ENCODE assay signal across 26 mouse cellular contexts in genomic region chr2:28767041-28767440, GRCm38 (mm10).
DNase-seq lines count a peak whose midpoint lies in the region; ATAC-seq and TF ChIP-seq lines count a peak whose summit lies in the region.
"Had no signal": no experiment of that assay in that cellular context is flagged by ENCODE, and none has a peak within 500 bp of the region (broad histone marks: within the 10 kb centered on the region; RNA-seq: fewer than 3 reads in every experiment).

No protein-coding gene starts in this region.

- no peak for TF ChIP-seq CTCF in midbrain, postnatal 0 days (IDR thresholded peaks at IDR 0.05)
- no peak for TF ChIP-seq CTCF in heart, adult 2 months (IDR thresholded peaks at IDR 0.05)

- no peak for TF ChIP-seq EP300 in heart, adult 2 months (IDR thresholded peaks at IDR 0.05; ENCODE audit: insufficient read depth, low read depth, low read length)

- peaks cover 16% of the 10 kb centered on the region for H3K4me1 ChIP-seq in liver, embryonic 13.5 days (replicated peaks)
- H3K4me1 ChIP-seq in midbrain, embryonic 16.5 days (ENCODE audit: control insufficient read depth, insufficient read depth, low read length), result 0 out of 2 replicates have a peak, but pooled peaks cover 3% of the 10 kb centered on the region
- no peaks in the 10 kb centered on the region for H3K4me1 ChIP-seq in midbrain, postnatal 0 days (ENCODE audit: insufficient read depth, low read length)
- peaks cover 3% of the 10 kb centered on the region for H3K4me1 ChIP-seq in heart, adult 2 months (ENCODE audit: control insufficient read depth, insufficient read depth, low read length)

- ATAC-seq in liver, embryonic 13.5 days (ENCODE audit: low read depth), result peak; percentile 51
- no peak for ATAC-seq in midbrain, embryonic 16.5 days
- no peak for ATAC-seq in midbrain, postnatal 0 days (ENCODE audit: low FRiP score)
- 0 out of 2 replicates have a peak, but pooled peaks have one; percentile 37 for ATAC-seq in megakaryocyte-erythroid progenitor cell, adult 5-6 weeks (replicated peaks; ENCODE audit: low FRiP score, low TSS enrichment, poor library complexity, severe bottlenecking)
- ATAC-seq: CD4-positive, CD25-positive, alpha-beta regulatory T cell, adult 4 months; forebrain, embryonic 14.5 days; forebrain, postnatal 0 days; hindbrain, postnatal 0 days; Patski had no signal

- no peak overlapping the region for H3K9ac ChIP-seq in liver, embryonic 13.5 days
- H3K9ac ChIP-seq in midbrain, embryonic 16.5 days (ENCODE audit: low read depth, low read length), result 0 out of 2 replicates have a peak overlapping the region, but pooled peaks have one; percentile 3
- H3K9ac ChIP-seq in midbrain, postnatal 0 days (replicated peaks; ENCODE audit: low read length, poor library complexity, severe bottlenecking), result no peak overlapping the region
- H3K9ac ChIP-seq in heart, adult 2 months (ENCODE audit: low read depth, low read length), result no peak overlapping the region
- H3K9ac ChIP-seq: forebrain, postnatal 0 days; heart, embryonic 12.5 days; heart, embryonic 15.5 days; hindbrain, embryonic 14.5 days had no signal

- no peaks in the 10 kb centered on the region for H3K36me3 ChIP-seq in liver, embryonic 13.5 days
- no peaks in the 10 kb centered on the region for H3K36me3 ChIP-seq in midbrain, embryonic 16.5 days (ENCODE audit: control insufficient read depth, insufficient read depth, low read length)
- H3K36me3 ChIP-seq in midbrain, postnatal 0 days (ENCODE audit: insufficient read depth, low read length), result no peaks in the 10 kb centered on the region
- peaks cover 2% of the 10 kb centered on the region; the same call in 1 of the 2 replicates for H3K36me3 ChIP-seq in heart, adult 2 months (ENCODE audit: control insufficient read depth, insufficient read depth, low read length)
- H3K36me3 ChIP-seq: heart, embryonic 12.5 days; heart, embryonic 15.5 days had no signal

- H3K27ac ChIP-seq in liver, embryonic 13.5 days, result 0 out of 2 replicates have a peak overlapping the region, but pooled peaks have one; percentile 15
- H3K27ac ChIP-seq in midbrain, embryonic 16.5 days (ENCODE audit: low read length), result no peak overlapping the region
- H3K27ac ChIP-seq in midbrain, postnatal 0 days (ENCODE audit: low read depth, low read length), result no peak overlapping the region
- H3K27ac ChIP-seq in heart, adult 2 months, result no peak overlapping the region
- H3K27ac ChIP-seq: gastrocnemius, adult 2 months; heart, embryonic 15.5 days; hindbrain, embryonic 14.5 days; hindbrain, postnatal 0 days had no signal

- no peak overlapping the region for H3K4me3 ChIP-seq in liver, embryonic 13.5 days (replicated peaks)
- no peak overlapping the region for H3K4me3 ChIP-seq in midbrain, embryonic 16.5 days (ENCODE audit: low read depth, low read length)
- H3K4me3 ChIP-seq in midbrain, postnatal 0 days (ENCODE audit: low read depth, low read length), result no peak overlapping the region
- H3K4me3 ChIP-seq in heart, adult 2 months, result no peak overlapping the region
- H3K4me3 ChIP-seq: gastrocnemius, adult 2 months; heart, embryonic 12.5 days; heart, embryonic 15.5 days had no signal

- no peak overlapping the region for H3K4me2 ChIP-seq in liver, embryonic 13.5 days
- H3K4me2 ChIP-seq in midbrain, embryonic 16.5 days (ENCODE audit: low read length), result no peak overlapping the region
- no peak overlapping the region for H3K4me2 ChIP-seq in midbrain, postnatal 0 days (ENCODE audit: low read depth, low read length, poor library complexity, severe bottlenecking)
- H3K4me2 ChIP-seq: heart, embryonic 12.5 days; heart, embryonic 15.5 days; hindbrain, embryonic 14.5 days had no signal

- no peaks in the 10 kb centered on the region for H3K9me3 ChIP-seq in liver, embryonic 13.5 days (replicated peaks)
- no peaks in the 10 kb centered on the region for H3K9me3 ChIP-seq in midbrain, embryonic 16.5 days (replicated peaks; ENCODE audit: control insufficient read depth, low read length, poor library complexity, severe bottlenecking)
- no peaks in the 10 kb centered on the region for H3K9me3 ChIP-seq in midbrain, postnatal 0 days (ENCODE audit: low read length)
- H3K9me3 ChIP-seq: heart, embryonic 12.5 days; heart, embryonic 15.5 days had no signal

- no peak for TF ChIP-seq POLR2A in heart, adult 2 months (IDR thresholded peaks at IDR 0.05; ENCODE audit: insufficient read depth, low read depth, low read length)

- 57% methylated on average over 2 of the region's 2 CpGs for WGBS in liver, embryonic 13.5 days (ENCODE audit: insufficient replicate concordance)
- 94% methylated on average over 2 of the region's 2 CpGs for WGBS in midbrain, embryonic 16.5 days
- WGBS in midbrain, postnatal 0 days, result 91% methylated on average over 2 of the region's 2 CpGs
- 97% methylated on average over 2 of the region's 2 CpGs for WGBS in heart, adult 2 months

- H3K27me3 ChIP-seq in liver, embryonic 13.5 days, result peaks cover 9% of the 10 kb centered on the region
- no peaks in the 10 kb centered on the region for H3K27me3 ChIP-seq in midbrain, embryonic 16.5 days (ENCODE audit: control insufficient read depth, insufficient read depth, low read depth, low read length)
- H3K27me3 ChIP-seq in midbrain, postnatal 0 days (ENCODE audit: insufficient read depth, low read length), result no peaks in the 10 kb centered on the region
- H3K27me3 ChIP-seq in heart, adult 2 months (ENCODE audit: control insufficient read depth, insufficient read depth, low read length), result no peaks in the 10 kb centered on the region; the same call in 1 of the 2 replicates
- H3K27me3 ChIP-seq: heart, embryonic 12.5 days; heart, embryonic 15.5 days had no signal

- DNase-seq in liver, embryonic 13.5 days, result no peak
- no peak for DNase-seq in liver
- DNase-seq in midbrain, postnatal 0 days (ENCODE audit: low spot score), result no peak
- DNase-seq in left cerebral cortex, postnatal 10 days (ENCODE audit: extremely low spot score in 1 of 2, low spot score in 2 of 2), result no peak
- DNase-seq in heart, adult 2 months, result no peak
- DNase-seq: adrenal gland, postnatal 10 days; adrenal gland, postnatal 36 days; B cell, adult 2 months; cerebellum, adult 18-20 months; cerebellum, adult 9-10 months; cerebellum, postnatal 14 days; forebrain, postnatal 0 days; gastrocnemius, adult 2 months; gastrocnemius, postnatal 14 days; heart, adult 11 months; heart, postnatal 10 days; heart, postnatal 4 days had no signal

- no peaks in the 10 kb centered on the region for H3K79me2 ChIP-seq in heart, adult 2 months (replicated peaks; ENCODE audit: control insufficient read depth, insufficient read depth, low read length)

- intact Hi-C loops in left cerebral cortex, postnatal 10 days (cut with DNase I), result no loop called here
- intact Hi-C loops in heart, adult 2 months (cut with DNase I), result no loop called here

Comparison
In these comparisons a context has a peak if more than half of its experiments do, and no peak if none do; other contexts are left out.
1. ATAC-seq: peak in liver, embryonic 13.5 days (single experiment) and megakaryocyte-erythroid progenitor cell, adult 5-6 weeks (single experiment); none in midbrain, embryonic 16.5 days (single experiment) and midbrain, postnatal 0 days (single experiment).